Mouse (Mus musculus) lung, postnatal 0 days (tissue): Measurements from ENCODE around the gene Gucy2g.

Source experiments
- CTCF ChIP-seq: IDR thresholded peaks from 2 replicates; pipeline ENCODE4 v1.5.1; 2016; ENCODE audit warnings: antibody characterized with exemption, mild to moderate bottlenecking
- EP300 ChIP-seq: IDR thresholded peaks from 2 replicates; pipeline ENCODE4 v1.6.1; 2016; ENCODE audit warnings: antibody characterized with exemption, mild to moderate bottlenecking, control low read depth

- TF ChIP-seq CTCF (no peak), EP300 (no peak)
Measured at GRCm38 (mm10) chr19:55165954-55166353, 75.1 kb downstream of the Gucy2g start.
